Mouse (Mus musculus) effector memory CD4-positive, alpha-beta T cell, adult 7 months (primary cell): Measurements from ENCODE around the gene Cwf19l2. TPM values are rescaled to one million over a fixed set of nuclear protein-coding genes. Genes with fewer than 3 reads are reported as not detected.

ENCODE experiments used
- polyA plus RNA-seq: library from polyadenylated mRNA; unstranded; fragments of 100-300 nt; shearing (Covaris generic); gene quantifications from one replicate; pipeline ENCODE4 v1.2.1, GENCODE M21; 2017

Cwf19l2 gene
- 16.4 TPM for polyA plus RNA-seq

DNA sequence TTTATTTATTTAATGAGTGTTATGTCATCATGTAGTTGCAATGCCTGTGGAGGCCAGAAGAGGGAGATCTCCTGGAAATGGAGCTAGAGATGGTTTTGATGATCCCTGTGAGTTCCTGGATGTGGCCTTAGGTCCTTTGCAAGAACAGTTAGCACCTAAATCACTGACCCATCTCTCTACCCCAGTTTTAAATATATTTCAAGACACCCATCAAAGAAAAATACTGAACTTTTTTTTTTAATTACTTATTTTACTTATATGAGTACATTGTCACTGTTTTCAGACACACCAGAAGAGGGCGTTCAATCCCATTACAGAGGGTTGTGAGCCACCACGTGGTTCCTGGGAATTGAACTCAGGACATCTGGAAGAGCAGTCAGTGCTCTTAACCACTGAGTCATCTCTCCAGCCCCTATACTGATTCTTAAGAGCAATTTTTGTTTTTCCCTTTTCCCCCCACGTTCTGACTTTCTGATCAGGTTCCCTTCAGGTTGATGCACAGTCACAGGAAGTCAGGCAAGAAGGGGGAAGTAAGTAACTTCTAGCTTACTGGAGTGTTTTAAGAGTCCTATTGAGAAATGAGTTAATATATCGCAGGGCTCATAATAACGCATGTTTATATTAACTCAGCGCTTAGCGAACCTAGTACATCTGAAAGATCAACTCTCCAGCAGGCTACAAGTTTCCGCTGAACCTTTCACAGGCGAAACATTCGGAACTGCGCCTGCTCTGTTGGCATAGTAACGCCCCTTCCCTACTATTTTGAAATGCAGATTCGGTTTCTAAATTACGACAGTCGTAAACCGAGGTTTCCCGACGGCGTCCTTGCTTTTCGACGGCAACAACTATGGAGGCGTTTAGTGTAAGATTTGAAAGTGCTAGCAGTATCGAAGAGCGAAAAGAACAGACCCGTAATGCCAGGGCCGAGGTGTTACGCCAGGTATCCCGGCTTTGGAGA is at the start of gene Cwf19l2:
Gene Cwf19l2, plus strand, starts transcription at position 342 of the 958 bp plus-strand sequence.

Other genes with a start within 250 kb of the Cwf19l2 start
- gene Alkbh8, start 68.5 kb upstream of the Cwf19l2 start, polyA plus RNA-seq, result 13.9 TPM
- gene Gucy1a2, start 129.2 kb downstream of the Cwf19l2 start, polyA plus RNA-seq, result not detected